Mouse (Mus musculus) cerebellum, postnatal 10 days (tissue): ENCODE results near the gene Zbtb20.

Experiments
- DNase-seq, 2 experiments: peaks; one replicate each; pipeline ENCODE4 v3.0.0; 2021; ENCODE audit warnings: mixed read lengths in 2 of 2

Gene Zbtb20

DNA sequence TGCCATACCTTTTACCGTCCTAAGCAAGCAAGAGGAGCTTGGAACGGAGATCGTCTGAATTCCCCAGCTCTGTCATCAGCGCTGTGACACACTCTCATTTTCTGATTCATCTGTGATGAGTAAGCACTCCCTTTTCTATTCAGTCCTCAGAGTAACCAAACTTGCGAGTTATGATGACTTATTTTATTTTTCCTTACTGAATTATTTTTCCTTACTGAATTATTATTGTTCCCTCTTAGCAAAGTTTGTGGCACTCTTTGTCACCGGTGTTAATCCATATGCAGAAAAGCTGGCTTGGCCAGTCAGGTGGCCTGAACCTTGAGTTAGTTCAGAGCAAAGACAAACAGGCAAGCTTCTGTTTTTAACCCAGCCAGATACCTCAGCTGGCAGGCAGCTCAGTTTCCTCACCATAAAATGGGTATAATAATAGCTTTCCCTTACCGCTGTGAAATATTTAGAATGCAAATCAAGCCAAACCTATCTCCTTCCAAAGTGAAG, 583.1 kb downstream of the Zbtb20 start:
- no peak for DNase-seq

DNA sequence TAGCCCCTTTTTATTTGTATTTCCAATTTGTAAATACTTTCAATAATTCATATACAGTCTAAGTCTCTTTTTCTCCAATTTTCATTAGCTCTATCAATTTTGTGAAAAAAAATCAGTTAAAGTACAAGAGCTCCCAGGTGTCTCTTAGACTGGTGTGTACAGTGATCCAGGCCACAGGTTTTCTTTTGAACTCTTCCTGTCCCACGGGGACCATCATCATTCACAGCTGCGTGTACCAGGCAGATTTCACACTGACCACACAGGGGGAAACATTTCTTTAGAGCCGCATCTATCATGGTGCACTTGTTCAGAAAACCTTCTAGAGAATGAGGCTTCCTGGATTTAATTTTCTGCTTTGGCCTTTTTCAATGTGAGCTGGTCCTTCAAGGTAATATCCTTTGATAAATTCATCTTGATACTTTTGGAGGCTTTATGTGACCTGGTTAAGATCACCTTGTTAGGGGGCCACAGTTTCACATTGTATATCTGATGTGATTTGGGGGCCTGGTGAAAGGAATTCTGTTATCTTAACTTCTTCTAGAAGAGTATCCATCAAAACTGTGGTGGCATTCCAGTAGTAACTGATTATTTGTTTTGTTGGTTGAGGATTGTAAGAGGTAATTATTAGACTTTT, 586.2 kb downstream of the Zbtb20 start:
- no peak for DNase-seq

DNA sequence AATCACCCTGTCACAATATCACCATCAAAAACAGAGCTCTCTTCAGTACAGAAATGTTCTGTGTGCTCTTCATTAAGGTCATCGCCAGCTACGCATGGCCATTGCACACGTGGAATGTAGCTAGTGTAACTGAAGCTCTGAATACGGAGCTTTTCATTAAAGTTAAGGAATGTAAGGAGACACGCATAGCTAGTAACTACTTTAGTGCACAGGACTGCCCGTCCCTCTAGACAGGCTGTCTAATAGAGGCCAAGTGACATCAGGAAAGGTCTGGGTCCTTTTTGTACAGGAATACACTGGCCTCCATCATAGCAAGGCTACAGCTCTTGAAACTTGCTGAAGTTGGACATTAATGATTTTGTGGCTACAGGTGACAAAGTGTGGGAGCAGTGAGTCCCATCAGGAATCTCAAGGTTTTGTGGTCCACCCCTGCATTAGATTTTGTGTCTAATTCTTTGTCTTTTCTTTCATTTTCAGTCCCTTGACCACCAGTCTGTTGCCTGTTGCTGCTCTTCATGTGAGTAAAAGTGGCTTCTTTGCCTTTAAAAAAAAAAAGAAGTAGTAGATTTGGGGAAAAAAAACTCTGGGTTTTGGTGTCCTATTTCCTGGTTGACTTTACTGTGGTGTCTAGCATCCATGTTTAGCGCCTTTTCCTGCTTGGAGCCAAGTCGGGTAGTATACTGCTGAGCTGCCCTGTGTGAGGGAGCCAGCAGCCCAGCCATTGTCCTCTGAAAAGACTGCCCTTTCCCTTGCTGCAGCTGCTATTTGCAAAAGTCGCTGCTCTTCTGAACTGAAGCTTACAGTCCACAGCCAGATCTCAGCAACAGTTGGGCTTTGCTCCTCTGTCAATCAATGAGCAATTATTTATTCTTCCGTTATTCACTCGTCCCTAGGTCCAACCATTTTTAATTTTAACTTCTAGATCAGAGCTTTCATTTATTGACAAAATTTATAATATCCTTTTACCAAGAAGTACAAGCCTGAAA, 587.1 kb downstream of the Zbtb20 start:
- DNase-seq = peak; percentile 29 to 46

DNA sequence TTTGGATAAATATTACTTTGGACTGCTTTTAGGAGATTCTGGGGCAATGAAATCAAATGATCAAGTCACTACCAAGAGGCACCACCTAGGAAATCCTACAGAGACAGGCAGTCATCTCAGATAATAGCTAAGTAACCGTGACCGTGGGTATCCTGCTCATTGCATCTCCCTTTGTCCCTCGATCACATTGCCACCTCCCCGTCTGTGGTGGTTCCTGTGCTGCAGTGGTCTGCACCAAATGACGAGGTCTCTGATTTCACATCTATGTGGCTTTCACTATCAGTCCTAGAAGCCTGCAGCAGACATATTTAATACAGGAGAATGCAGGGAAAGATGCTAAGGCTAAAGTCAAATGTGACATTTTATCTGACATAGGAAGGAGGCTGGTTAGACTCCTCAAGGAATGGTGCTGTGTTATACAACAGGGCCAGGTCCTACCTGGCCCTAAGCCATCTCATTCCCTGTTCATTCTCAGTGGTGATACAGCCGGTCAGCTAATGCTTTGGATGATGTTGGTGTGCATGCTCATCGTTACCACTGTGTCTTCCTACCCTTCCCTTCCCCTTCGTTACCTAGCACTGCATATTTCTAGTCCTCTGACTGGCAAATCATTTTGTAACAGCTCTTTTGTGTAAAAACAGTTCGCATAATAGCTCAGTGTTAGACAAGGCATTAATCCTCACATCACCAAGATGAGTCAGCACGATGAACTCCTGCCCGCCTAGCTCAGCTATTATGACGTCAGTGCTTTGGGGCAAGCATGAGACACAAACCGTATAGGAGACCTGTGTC, 588.2 kb downstream of the Zbtb20 start:
- peak; percentile 59 to 66 for DNase-seq

DNA sequence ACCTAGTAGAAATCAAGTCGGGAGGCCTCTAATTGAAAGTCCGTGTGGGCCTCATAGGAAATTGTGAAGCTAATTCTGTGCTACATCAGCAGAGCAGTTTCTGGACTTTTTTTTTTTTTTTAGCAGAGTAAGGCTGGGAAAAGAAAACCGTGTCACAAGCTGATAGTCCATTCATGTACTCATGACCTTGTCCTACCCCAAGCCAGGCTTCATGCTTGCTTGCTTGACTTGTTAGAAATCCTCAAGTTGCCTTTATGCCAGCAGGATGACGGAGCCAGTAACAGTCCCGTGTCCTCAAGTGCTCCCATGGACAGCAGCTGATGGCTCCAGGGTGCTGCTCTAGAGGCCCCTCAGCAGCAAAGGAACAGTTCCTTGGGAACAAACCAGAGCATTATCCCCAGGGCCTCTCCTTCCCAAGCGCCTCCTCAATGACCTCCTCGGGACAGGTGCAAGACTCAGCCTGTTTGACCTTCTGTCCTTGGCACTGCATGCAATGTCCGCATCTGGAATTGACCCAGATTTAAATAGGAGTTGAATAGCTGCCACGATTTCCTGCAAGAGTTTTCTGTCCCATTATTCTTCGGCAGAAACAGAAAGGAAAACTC, 588.9 kb downstream of the Zbtb20 start:
- DNase-seq = peak; percentile 67 to 74

DNA sequence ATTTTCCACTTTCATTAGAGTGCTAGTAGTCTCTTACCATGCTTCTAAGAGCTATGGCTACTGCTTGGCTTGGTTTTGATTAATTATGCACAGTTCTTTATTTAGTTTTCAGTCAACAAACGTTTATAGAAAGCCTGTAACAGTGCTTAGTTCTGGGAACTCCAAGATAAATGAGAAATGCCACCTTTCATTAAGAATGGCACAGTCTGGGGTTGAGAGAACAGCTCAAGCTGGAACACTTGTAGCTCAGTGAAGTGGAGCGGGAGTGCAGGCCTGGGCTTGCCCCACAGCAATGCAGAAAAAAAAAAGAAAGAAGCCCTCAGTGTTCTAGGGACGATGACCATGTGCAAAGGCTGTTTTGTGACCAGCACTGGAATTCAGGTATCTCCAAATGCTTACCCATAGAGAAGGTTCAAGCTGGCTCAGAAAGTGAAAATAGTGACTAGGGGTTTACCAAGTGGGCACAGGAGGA, 589.7 kb downstream of the Zbtb20 start:
- DNase-seq = peak in 1 of 2 experiments; percentile 20

DNA sequence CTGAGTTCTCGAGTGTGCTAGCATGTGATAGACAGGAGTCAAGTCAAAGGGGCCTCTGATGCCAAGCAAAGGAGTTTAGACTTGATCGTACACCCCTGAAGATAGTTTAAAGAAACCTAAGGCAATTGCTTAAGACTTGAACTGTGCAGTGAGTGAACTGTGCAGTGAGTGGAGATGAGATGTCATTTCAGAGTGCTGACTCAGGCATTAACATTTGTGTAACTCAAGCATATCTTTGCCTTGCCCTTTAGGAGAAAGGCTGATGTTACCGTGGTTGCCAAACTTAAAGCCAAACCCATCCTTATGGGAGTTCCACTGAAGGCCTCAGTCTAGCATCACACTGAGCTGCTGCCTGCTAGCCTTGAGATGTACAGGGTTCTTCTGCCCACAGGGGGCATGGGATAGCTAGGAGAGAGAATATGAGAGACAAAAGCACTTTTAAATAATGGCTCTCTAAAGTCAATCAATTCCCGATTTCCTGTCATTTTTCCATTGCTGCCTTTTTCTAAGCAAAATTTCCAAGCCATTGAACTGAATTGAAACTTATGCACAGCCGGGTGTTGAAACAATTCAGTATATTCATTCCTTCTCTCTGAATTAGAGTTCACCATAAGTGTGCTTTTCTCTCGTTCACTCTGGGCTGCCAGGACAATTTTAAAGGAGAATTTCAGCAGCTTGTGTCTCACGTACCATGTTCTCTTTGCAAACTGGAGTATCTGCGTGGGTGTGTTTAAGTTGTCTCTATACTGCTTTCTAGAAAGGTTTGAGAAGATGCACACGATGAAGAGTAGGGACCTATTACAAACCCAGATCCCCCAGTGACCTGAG, 590.5 kb downstream of the Zbtb20 start:
- DNase-seq = peak; percentile 39 to 51

DNA sequence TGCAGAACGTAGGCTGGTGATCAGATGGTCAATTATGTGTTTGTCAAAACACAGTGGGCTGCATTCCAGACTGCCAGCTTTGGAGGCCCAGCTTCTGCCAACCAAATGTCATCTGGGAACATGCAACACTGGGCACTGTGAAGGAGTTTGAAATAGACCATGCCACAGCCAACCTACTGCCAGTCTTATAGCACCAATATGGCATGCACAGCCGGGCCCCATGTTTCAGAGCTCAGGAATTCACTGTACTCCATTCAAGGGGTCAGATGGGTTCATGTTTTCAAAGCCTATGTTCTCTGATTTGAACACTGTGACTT, 591.0 kb downstream of the Zbtb20 start:
- peak; percentile 95 for DNase-seq

DNA sequence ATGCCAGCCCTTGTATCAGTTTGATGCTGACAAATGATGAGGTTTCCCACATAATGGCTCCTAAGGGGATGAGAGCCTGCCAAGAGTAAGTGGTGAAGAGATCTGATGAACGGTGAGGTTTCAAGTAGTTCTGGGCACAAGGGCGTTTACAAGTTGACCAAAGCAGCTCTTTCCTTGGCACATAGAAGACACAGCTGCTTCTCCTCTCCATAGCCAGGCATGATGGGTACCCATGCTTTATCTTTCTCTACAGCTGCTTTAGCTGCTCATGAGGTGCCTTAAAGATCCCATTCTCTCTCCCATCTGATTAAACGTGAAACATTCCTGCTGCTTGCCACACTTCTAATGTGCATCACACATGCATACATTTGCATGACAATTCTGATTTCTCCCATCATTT, 595.4 kb downstream of the Zbtb20 start:
- no peak for DNase-seq

DNA sequence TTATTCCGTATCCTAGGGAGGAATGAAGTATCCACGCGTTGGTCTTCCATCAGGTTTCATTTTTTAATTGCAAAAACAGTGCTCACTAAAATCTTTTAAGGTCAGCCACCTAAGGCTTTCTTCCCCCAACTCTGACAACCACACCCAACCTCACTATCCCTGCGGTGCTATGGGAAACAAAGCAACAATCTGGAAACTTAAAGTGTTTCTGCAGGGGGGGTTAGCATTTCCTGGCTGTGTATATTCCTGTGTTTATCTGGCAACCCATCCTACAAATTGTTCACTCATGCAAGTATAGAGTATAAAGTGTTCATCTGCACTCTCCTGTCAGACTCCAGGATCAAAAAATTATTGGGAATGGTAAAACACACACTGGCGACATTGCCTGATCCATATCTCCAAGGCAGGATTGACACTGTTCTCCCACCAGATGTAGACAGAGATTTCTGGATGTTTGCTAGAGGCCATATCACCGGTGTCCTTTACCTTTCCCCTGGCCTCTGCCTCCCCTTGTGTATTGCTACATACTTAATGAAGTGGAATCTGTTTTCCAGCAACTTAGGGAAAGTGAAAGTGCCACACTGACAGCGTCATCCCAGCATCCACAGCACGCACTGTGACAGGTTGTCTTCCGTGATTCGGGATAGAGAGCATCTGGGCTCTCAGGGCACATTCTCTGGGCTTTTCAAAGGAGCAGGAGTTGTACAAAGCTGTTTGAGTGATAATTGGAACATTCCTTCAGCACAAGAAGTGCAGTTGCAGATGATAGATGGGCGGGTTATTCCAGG, 599.5 kb downstream of the Zbtb20 start:
- DNase-seq = no peak

DNA sequence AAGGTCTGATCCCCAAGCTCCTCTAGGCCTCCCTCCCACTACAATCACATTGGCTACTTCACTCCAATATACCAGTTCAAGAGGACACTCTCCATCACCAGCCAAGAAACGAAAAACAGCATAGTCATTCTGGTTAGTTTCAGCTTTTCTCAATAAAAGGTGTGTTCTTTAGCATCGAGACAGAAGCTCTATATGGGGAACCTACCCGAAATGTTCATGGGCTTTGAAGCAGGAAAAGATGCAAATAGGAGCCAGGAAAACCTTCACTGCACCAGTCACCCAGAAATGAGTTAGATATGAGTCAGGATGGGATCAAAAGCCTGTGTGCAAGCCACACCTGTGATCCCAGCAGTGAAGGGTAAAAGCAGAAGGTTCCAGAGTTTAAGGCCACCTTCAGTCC, 601.2 kb downstream of the Zbtb20 start:
- DNase-seq = no peak

DNA sequence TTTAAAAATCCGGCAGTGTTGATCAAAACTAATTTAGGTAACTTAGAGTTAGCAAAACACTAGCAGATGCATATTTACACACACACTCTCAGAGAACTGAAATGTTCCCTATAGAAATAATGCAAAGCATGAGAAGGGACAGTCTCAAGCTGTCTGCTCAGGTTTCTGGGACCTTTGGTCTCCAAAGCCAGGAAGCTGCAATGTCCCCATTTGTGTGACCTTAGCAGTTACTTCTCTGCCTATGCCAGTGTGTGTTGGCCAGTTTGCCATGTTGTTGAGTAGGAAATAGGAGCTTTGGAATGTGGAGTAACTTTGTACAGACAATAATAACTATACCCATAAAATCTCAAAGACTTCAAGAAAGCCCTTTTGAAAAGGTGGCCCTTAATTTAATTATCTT, 602.7 kb downstream of the Zbtb20 start:
- DNase-seq = no peak

DNA sequence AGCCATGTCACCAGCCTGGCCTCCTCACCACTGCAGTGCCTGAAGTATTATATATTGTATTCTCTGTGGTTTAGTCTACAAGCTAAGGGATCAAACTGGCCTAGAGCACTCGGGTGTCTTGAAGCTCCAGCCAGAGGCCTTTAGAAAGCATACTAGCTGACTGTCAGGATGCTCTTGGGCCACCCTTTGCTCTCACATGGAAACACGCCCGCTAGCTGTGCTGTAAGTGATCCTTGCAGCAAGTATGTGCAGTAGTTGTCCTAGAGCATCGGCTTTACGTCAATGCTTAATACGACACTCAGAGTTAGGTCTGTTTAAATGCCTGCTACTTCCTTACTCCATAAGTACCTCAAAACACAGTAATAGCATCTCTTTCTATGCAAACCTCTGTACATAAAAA, 604.9 kb downstream of the Zbtb20 start:
- no peak for DNase-seq

DNA sequence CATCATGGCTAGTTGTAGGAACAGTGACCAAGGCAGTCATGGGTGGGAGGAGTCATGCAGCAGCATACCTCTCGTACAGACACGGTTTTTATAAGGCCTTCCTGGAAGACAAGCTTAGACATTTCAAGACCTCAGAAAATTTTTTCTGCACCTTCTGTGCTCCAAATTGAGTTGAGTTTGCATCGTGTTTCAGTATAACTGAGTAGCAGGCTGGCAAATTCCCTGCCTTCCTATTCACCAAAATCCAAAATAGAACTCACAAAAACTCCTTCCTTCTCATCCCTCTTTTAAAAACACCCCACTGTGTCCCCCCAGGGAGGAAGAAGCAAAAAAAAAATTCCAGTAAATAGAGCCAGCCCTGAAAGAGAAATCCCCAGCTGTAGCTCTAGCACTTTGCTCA, 606.4 kb downstream of the Zbtb20 start:
- no peak for DNase-seq

DNA sequence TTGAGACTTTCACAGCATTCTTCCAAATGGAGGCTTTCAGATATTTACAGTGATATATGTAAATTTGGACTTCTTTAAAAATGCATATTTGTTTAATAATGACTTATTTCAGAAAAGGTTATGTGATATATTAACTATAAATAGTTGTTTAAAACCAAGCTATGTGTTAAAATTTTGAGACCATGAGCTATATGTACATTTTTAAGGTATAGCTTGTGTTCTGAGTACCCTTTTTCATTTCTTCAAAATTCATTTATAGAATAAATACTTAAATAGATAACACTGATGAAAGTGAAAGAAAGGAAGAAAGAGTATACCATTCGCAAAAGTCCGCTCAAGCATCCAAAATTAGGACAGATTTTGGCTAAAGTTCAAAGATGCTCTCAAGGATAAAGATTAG, 607.1 kb downstream of the Zbtb20 start:
- no peak for DNase-seq

DNA sequence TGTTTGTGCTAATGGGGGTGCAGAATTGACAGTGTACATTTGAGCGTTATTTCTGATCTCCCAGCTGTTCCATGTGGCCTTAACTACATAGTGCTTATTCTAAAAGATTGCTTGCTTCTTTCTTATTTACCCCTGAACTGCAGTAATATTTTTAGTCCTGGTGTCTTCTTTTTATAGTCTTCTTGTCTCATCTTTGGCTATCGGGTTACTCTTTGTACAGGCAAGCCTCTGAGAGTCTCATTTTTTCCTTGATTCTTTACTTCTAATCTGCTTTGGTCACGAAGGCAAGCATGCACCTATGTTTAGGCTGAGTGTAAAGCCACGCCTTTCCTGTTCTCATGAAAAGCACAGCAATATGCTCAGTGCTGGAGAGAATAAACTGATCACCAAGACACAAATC, 608.7 kb downstream of the Zbtb20 start:
- no peak for DNase-seq

DNA sequence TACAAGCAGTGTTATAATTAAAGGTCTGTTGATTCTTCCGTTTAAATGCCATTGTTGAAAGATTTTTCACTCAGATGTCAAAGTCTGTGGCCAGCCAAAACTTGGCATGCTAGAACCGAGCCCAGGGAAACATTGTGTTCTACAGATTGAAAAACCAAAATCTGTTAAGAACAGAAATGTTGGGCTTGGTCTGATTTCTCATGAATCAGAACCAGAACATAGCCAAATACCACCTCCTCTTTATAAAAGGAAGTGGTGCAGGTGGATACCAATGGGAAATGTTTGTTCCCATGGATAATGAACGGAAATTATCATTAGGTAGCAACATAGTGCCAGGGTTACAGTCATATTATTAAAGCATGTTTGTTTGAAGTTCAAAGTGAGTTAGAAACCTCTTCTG, 613.7 kb downstream of the Zbtb20 start:
- no peak for DNase-seq

DNA sequence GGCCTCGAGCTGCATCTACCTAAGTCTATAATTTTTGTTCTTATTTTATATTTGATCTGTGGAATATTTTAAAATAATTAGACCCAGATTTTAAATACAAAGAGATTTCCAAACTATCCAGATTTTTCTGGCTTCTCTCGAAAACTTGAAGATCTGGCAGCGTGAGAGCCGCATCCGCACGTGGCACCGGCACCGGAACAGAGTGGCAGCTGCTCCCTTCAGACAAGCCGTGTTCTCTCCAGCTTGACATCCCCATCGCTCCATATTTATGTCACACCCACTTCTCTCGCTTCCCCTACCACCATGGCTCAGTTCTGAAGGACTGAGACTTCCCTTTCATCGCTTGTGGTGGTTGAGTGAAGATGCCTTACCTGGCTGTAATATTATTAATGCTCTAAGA, 614.3 kb downstream of the Zbtb20 start:
- DNase-seq = peak; percentile 31 to 56

DNA sequence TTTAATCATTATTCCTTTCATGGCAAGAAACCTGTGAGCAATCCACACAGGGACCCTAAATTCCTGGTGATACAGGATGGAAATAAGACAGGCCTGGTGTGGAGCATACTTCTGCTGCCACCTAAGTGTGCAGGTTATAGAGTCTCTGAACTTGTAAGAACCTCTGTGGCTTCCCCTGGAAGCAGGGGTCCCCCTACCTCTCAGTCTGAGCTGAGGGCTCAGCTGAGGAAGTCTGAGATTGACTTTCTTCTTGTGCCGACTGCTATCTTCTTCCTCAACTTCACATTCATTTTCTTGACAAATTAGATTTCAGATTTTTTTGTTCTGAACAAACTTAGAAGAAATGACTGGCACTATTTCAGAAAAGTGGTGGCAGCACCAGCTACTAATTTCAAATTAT, 617.2 kb downstream of the Zbtb20 start:
- DNase-seq = no peak

DNA sequence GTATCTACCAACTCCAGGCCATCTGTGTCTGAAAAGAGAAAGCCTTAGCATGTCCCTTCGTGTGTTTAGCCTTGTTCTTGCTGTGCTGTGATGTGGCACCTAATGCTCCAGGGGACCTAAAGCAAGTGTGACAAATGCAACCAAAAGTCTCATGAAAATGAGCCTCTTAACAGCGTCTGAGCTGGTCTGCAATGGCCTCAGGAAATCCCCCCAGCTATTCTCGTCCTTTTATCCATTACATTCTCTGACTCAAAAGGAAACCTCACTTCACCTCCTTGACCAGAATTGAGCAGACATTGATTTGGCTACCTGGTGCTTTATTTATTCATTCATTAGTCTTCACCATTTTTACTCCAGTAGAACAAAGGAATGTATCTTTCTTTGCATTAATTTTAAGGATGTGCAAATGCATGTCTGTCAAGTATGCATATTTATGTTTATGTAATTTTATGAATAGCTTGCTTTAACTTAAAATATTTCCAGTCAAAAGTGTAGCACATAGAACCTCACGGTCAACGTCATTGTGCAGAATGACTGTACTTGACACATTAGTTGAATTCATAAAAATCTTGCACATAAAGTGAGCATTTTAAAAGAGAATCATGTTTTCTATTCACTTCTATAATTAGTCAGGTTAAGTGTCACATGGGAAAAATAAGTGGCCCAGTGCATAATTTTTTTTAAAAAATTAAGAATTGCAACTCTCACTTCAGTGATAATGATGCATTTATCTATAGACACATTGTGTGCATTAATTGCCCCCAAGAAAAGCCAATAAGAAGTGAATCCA, 618.1 kb downstream of the Zbtb20 start:
- DNase-seq = no peak
